Mouse (Mus musculus) lung, postnatal 0 days (tissue): ENCODE measurements at regions not wholly inside any gene's neighbourhood (a gene's known extent, or its start where the extent isn't known, plus 50 kb on each side); places are given as distances from the start of the nearest gene placed in this dataset.

Source experiments
- CTCF ChIP-seq: IDR thresholded peaks from 2 replicates; pipeline ENCODE4 v1.5.1; 2016; ENCODE audit warnings: antibody characterized with exemption, mild to moderate bottlenecking
- EP300 ChIP-seq: IDR thresholded peaks from 2 replicates; pipeline ENCODE4 v1.6.1; 2016; ENCODE audit warnings: antibody characterized with exemption, mild to moderate bottlenecking, control low read depth

- no peak for TF ChIP-seq CTCF
- no peak for TF ChIP-seq EP300
These were observed 132.6 kb downstream of the Fzd1 start for GRCm38 (mm10) chr5:4625206-4625605.
